Mouse (Mus musculus): Measurements from ENCODE around the gene Rfx3.

Gene Rfx3

GRCm38 (mm10) chr19:27905172-27905571 lies 105.8 kb downstream of the Rfx3 start:
- no peak for DNase-seq

- peak; percentile 8 for DNase-seq
Observed at GRCm38 (mm10) chr19:27904655-27905054, 106.3 kb downstream of the Rfx3 start.

- DNase-seq = no peak
Observed at GRCm38 (mm10) chr19:27904209-27904608, 106.8 kb downstream of the Rfx3 start.

- no peak for DNase-seq
Observed at GRCm38 (mm10) chr19:27902601-27903000, 108.4 kb downstream of the Rfx3 start.

- DNase-seq = no peak
Observed at GRCm38 (mm10) chr19:27901693-27902092, 109.3 kb downstream of the Rfx3 start.

- no peak for DNase-seq
Observed at GRCm38 (mm10) chr19:27884520-27884919, 126.4 kb downstream of the Rfx3 start.

- no peak for DNase-seq
Observed at GRCm38 (mm10) chr19:27877429-27877828, 133.5 kb downstream of the Rfx3 start.

- no peak for DNase-seq
Observed at GRCm38 (mm10) chr19:27870794-27871193, 140.2 kb downstream of the Rfx3 start.

GRCm38 (mm10) chr19:27859641-27860040 lies 151.3 kb downstream of the Rfx3 start:
- DNase-seq = no peak

- DNase-seq = no peak
Observed at GRCm38 (mm10) chr19:27848946-27849345, 162.0 kb downstream of the Rfx3 start.

GRCm38 (mm10) chr19:27847055-27847454 lies 163.9 kb downstream of the Rfx3 start:
- no peak for DNase-seq

- DNase-seq = no peak
Observed at GRCm38 (mm10) chr19:27838635-27839034, 172.3 kb downstream of the Rfx3 start.

- no peak for DNase-seq
Observed at GRCm38 (mm10) chr19:27838041-27838440, 172.9 kb downstream of the Rfx3 start.

- no peak for DNase-seq
Observed at GRCm38 (mm10) chr19:27832448-27832847, 178.5 kb downstream of the Rfx3 start.

GRCm38 (mm10) chr19:27828316-27828715 lies 182.7 kb downstream of the Rfx3 start:
- no peak for DNase-seq

GRCm38 (mm10) chr19:27817661-27818060 lies 193.3 kb downstream of the Rfx3 start:
- no peak for DNase-seq

- DNase-seq = peak; percentile 64
Observed at GRCm38 (mm10) chr19:27780030-27780429, 230.9 kb downstream of the Rfx3 start.

- peak; percentile 41 for DNase-seq
Observed at GRCm38 (mm10) chr19:27770716-27771265, 240.2 kb downstream of the Rfx3 start.

- no peak for DNase-seq
Observed at GRCm38 (mm10) chr19:27768444-27768843, 242.5 kb downstream of the Rfx3 start.

GRCm38 (mm10) chr19:27760309-27760708 lies 250.7 kb downstream of the Rfx3 start:
- no peak for DNase-seq

- DNase-seq = no peak
Observed at GRCm38 (mm10) chr19:27759347-27759746, 251.6 kb downstream of the Rfx3 start.

- DNase-seq = no peak
Observed at GRCm38 (mm10) chr19:27747301-27747700, 263.7 kb downstream of the Rfx3 start.

GRCm38 (mm10) chr19:27738908-27739307 lies 272.1 kb downstream of the Rfx3 start:
- DNase-seq = no peak

- no peak for DNase-seq
Observed at GRCm38 (mm10) chr19:27736571-27736970, 274.4 kb downstream of the Rfx3 start.

- DNase-seq = no peak
Observed at GRCm38 (mm10) chr19:27718931-27719330, 292.0 kb downstream of the Rfx3 start.

All from lung, postnatal 36 days (tissue).